Mouse (Mus musculus) forebrain, embryonic 16.5 days (tissue): ENCODE results near the gene Hspa1a. TPM values are rescaled to one million over a fixed set of nuclear protein-coding genes. Genes with fewer than 3 reads are reported as not detected.
"Not testable (repeated sequence)": the region's sequence is repeated elsewhere in the genome, so short reads cannot be mapped to it uniquely, and the experiment has no call there.

ENCODE experiments used
- ATAC-seq: fragments of 200-750 bp; cut with Nextera tagmentation; 2 replicates; pipeline ENCODE4 v1.8.0; 2017; ENCODE audit warnings: mild to moderate bottlenecking, moderate library complexity
- H3K27ac ChIP-seq: fragments of 300-500 bp; sonication (generic); 2 replicates; pipeline ENCODE4 v1.5.1; 2014; ENCODE audit warnings: low read length, control low read depth
- H3K27me3 ChIP-seq: fragments of 300-500 bp; sonication (generic); replicated peaks from 2 replicates; pipeline ENCODE4 v1.6.1; 2014; ENCODE audit warnings: low read length; ENCODE audit not compliant: control insufficient read depth, insufficient read depth
- H3K36me3 ChIP-seq: fragments of 300-500 bp; sonication (generic); 2 replicates; pipeline ENCODE4 v1.6.1; 2014; ENCODE audit not compliant: control insufficient read depth, insufficient read depth
- H3K4me1 ChIP-seq: fragments of 300-500 bp; sonication (generic); replicated peaks from 2 replicates; pipeline ENCODE4 v1.6.1; 2014; ENCODE audit warnings: low read length; ENCODE audit not compliant: control insufficient read depth, insufficient read depth
- H3K4me2 ChIP-seq: fragments of 300-500 bp; sonication (generic); 2 replicates; pipeline ENCODE4 v1.6.1; 2014; ENCODE audit warnings: mild to moderate bottlenecking, low read length, control low read depth
- H3K4me3 ChIP-seq: fragments of 300-500 bp; sonication (generic); replicated peaks from 2 replicates; pipeline ENCODE4 v1.5.1; 2014; ENCODE audit warnings: mild to moderate bottlenecking, low read length, control low read depth
- H3K9ac ChIP-seq: fragments of 300-500 bp; sonication (generic); replicated peaks from 2 replicates; pipeline ENCODE4 v1.6.1; 2014; ENCODE audit warnings: low read depth, low read length, control low read depth
- H3K9me3 ChIP-seq: fragments of 300-500 bp; sonication (generic); 2 replicates; pipeline ENCODE4 v1.6.1; 2016; ENCODE audit warnings: low read length; ENCODE audit not compliant: control insufficient read depth
- WGBS: fragments of 180-500 bp; shearing (Covaris S2); extraction: QIAGEN DNeasy Blood & Tissue Kit; methylation state at CpG from one replicate; pipeline ENCODE4 v1.1.7; 2014; 5-methylcytosine and 5-hydroxymethylcytosine counted together
- polyA plus RNA-seq: library from polyadenylated mRNA; unstranded; fragments of >200 nt; fragmentation: Nextera tagmentation; extraction: Ambion mirVana; gene quantifications from 2 replicates; pipeline ENCODE4 v1.2.1, GENCODE M21; 2015

The Hspa1a gene
- polyA plus RNA-seq, 1 experiment from 2014 or later: 5.2 TPM

- peak overlapping the region; percentile 43 for H3K4me3 ChIP-seq
- 9% methylated on average over 12 of the region's 12 CpGs for WGBS
- H3K9ac ChIP-seq: no peak overlapping the region
- no peaks in the 10 kb centered on the region for H3K36me3 ChIP-seq
- peaks cover 7% of the 10 kb centered on the region for H3K4me1 ChIP-seq
- no peaks in the 10 kb centered on the region for H3K9me3 ChIP-seq
- H3K27ac ChIP-seq: no peak overlapping the region; the same call in 1 of the 2 replicates
- H3K4me2 ChIP-seq: peak overlapping the region; percentile 69
- no peak for ATAC-seq
- H3K27me3 ChIP-seq: peaks cover 7% of the 10 kb centered on the region; the same call in 1 of the 2 replicates
Measured at GRCm38 (mm10) chr17:34959881-34960515, 12.0 kb downstream of the Hspa1a start.

GRCm38 (mm10) chr17:34959130-34959778 lies 12.7 kb downstream of the Hspa1a start, which contains the start of gene Hspa1b:
Gene Hspa1b, minus strand, starts transcription at chr17:34959238.
- H3K27ac ChIP-seq: peak within 1 kb of the TSS; percentile 60

GRCm38 (mm10) chr17:34958734-34959129 lies 13.2 kb downstream of the Hspa1a start:
- H3K27ac ChIP-seq, H3K4me1 ChIP-seq, H3K9ac ChIP-seq, H3K9me3 ChIP-seq, ATAC-seq, H3K27me3 ChIP-seq, H3K36me3 ChIP-seq: not testable (repeated sequence)
- peak overlapping the region; percentile 69 for H3K4me2 ChIP-seq
- peak overlapping the region; percentile 43 for H3K4me3 ChIP-seq
- WGBS: 0% methylated on average over 20 of the region's 47 CpGs

More at GRCm38 (mm10) chr17:34959130-34959778, 12.7 kb downstream of the Hspa1a start, which contains the start of gene Hspa1b:
- not testable (repeated sequence) for H3K27me3 ChIP-seq, H3K9me3 ChIP-seq, H3K4me1 ChIP-seq, H3K36me3 ChIP-seq
- ATAC-seq: peak; percentile 96
- Histone ChIP-seq H3K9ac (peak within 1 kb of the TSS; percentile 7; the same call in 1 of the 2 replicates), H3K4me3 (peak within 1 kb of the TSS; percentile 43), H3K4me2 (peak within 1 kb of the TSS; percentile 69)
- WGBS: under 1% methylated on average over 29 of the region's 32 CpGs

GRCm38 (mm10) chr17:34957966-34958365 lies 14.0 kb downstream of the Hspa1a start:
- not testable (repeated sequence) for H3K27ac ChIP-seq, ATAC-seq, H3K9me3 ChIP-seq, H3K36me3 ChIP-seq, H3K4me1 ChIP-seq, H3K9ac ChIP-seq, H3K4me2 ChIP-seq, H3K27me3 ChIP-seq, H3K4me3 ChIP-seq
- 28% methylated on average over 28 of the region's 40 CpGs for WGBS

- H3K27me3 ChIP-seq, H3K27ac ChIP-seq, H3K36me3 ChIP-seq, H3K9ac ChIP-seq, H3K9me3 ChIP-seq, ATAC-seq, H3K4me2 ChIP-seq, H3K4me1 ChIP-seq, H3K4me3 ChIP-seq: not testable (repeated sequence)
- WGBS: 17% methylated on average over 34 of the region's 40 CpGs
Measured at GRCm38 (mm10) chr17:34957291-34957690, 14.7 kb downstream of the Hspa1a start.

GRCm38 (mm10) chr17:34956340-34956739 lies 15.6 kb downstream of the Hspa1a start:
- H3K4me3 ChIP-seq: no peak overlapping the region
- peaks cover 7% of the 10 kb centered on the region for H3K4me1 ChIP-seq
- H3K4me2 ChIP-seq: no peak overlapping the region
- no peaks in the 10 kb centered on the region for H3K9me3 ChIP-seq
- no peak overlapping the region for H3K9ac ChIP-seq
- peaks cover 7% of the 10 kb centered on the region; the same call in 1 of the 2 replicates for H3K27me3 ChIP-seq
- no peaks in the 10 kb centered on the region for H3K36me3 ChIP-seq
- H3K27ac ChIP-seq: no peak overlapping the region
- no peak for ATAC-seq
- WGBS: 44% methylated on average over 1 of the region's 1 CpGs

- no peak for ATAC-seq
- peaks cover 5% of the 10 kb centered on the region; the same call in 1 of the 2 replicates for H3K27me3 ChIP-seq
- WGBS: 77% methylated on average over 3 of the region's 3 CpGs
Measured at GRCm38 (mm10) chr17:34955884-34956283, 16.1 kb downstream of the Hspa1a start.

GRCm38 (mm10) chr17:34954831-34955230 lies 17.1 kb downstream of the Hspa1a start:
- no peaks in the 10 kb centered on the region for H3K9me3 ChIP-seq
- WGBS: 71% methylated on average over 4 of the region's 4 CpGs
- H3K9ac ChIP-seq: no peak overlapping the region
- no peak overlapping the region for H3K4me2 ChIP-seq
- peaks cover 2% of the 10 kb centered on the region; the same call in 1 of the 2 replicates for H3K27me3 ChIP-seq
- H3K4me1 ChIP-seq: peaks cover 19% of the 10 kb centered on the region
- H3K4me3 ChIP-seq: no peak overlapping the region
- H3K27ac ChIP-seq: no peak overlapping the region
- H3K36me3 ChIP-seq: peaks cover 5% of the 10 kb centered on the region
- ATAC-seq: no peak

More at GRCm38 (mm10) chr17:34955884-34956283, 16.1 kb downstream of the Hspa1a start:
- Histone ChIP-seq H3K36me3 (no peaks in the 10 kb centered on the region), H3K4me2 (no peak overlapping the region), H3K9ac (no peak overlapping the region), H3K4me3 (no peak overlapping the region), H3K9me3 (no peaks in the 10 kb centered on the region), H3K27ac (no peak overlapping the region), H3K4me1 (peaks cover 10% of the 10 kb centered on the region)

GRCm38 (mm10) chr17:34953904-34954303 lies 18.1 kb downstream of the Hspa1a start:
- WGBS: 81% methylated on average over 4 of the region's 4 CpGs
- peaks cover 16% of the 10 kb centered on the region for H3K4me1 ChIP-seq
- H3K27ac ChIP-seq: no peak overlapping the region
- no peaks in the 10 kb centered on the region for H3K9me3 ChIP-seq
- no peak overlapping the region for H3K4me2 ChIP-seq
- H3K9ac ChIP-seq: no peak overlapping the region
- ATAC-seq: no peak
- peaks cover 10% of the 10 kb centered on the region for H3K36me3 ChIP-seq
- no peak overlapping the region for H3K4me3 ChIP-seq
- 0 out of 2 replicates have a peak, but pooled peaks cover 2% of the 10 kb centered on the region for H3K27me3 ChIP-seq
